In genomic region chr14:45439387-45439786, GRCm38 (mm10) we compare ENCODE assay signal across 24 mouse cellular contexts. TPM values are rescaled to one million over a fixed set of nuclear protein-coding genes. Genes with fewer than 3 reads are reported as not detected.
A peak's percentile ranks its signal among the peaks of the same experiment; 100 is the strongest.
DNase-seq lines count a peak whose midpoint lies in the region; ATAC-seq lines count a peak whose summit lies in the region.
"Had no signal": no experiment of that assay in that cellular context is flagged by ENCODE, and none has a peak within 500 bp of the region (broad histone marks: within the 10 kb centered on the region; RNA-seq: fewer than 3 reads in every experiment).

No protein-coding gene starts in this region.

- H3K4me1 ChIP-seq in kidney, embryonic 16.5 days (ENCODE audit: insufficient read depth, low read length), result peaks cover 26% of the 10 kb centered on the region
- H3K4me1 ChIP-seq in limb, embryonic 11.5 days (ENCODE audit: control insufficient read depth, insufficient read depth, low read length), result peaks cover 27% of the 10 kb centered on the region
- H3K4me1 ChIP-seq in hindbrain, embryonic 16.5 days (ENCODE audit: control insufficient read depth, insufficient read depth, low read depth, low read length), result no peaks in the 10 kb centered on the region
- H3K4me1 ChIP-seq: forebrain, embryonic 13.5 days had no signal

- 74% methylated on average over 9 of the region's 9 CpGs for WGBS in kidney, embryonic 16.5 days
- 54% methylated on average over 9 of the region's 9 CpGs for WGBS in limb, embryonic 11.5 days
- 76% methylated on average over 9 of the region's 9 CpGs for WGBS in hindbrain, embryonic 16.5 days

- no peak overlapping the region for H3K9ac ChIP-seq in kidney, embryonic 16.5 days (replicated peaks; ENCODE audit: low read length)
- H3K9ac ChIP-seq in limb, embryonic 11.5 days (ENCODE audit: low read length), result no peak overlapping the region
- H3K9ac ChIP-seq in hindbrain, embryonic 16.5 days (ENCODE audit: low read depth, low read length), result no peak overlapping the region
- H3K9ac ChIP-seq: forebrain, embryonic 13.5 days; hindbrain, embryonic 13.5 days had no signal

- ATAC-seq in kidney, embryonic 16.5 days (ENCODE audit: low FRiP score, low TSS enrichment), result no peak
- no peak for ATAC-seq in limb, embryonic 11.5 days (ENCODE audit: insufficient number of reproducible peaks, low FRiP score, low TSS enrichment, low read depth)
- ATAC-seq in activated CD4-positive, CD25-positive, alpha-beta regulatory T cell, adult 4 months, result no peak
- ATAC-seq in hindbrain, embryonic 16.5 days, result no peak
- ATAC-seq: forebrain, embryonic 13.5 days; forebrain, embryonic 16.5 days; hindbrain, postnatal 0 days had no signal

- no peaks in the 10 kb centered on the region for H3K27me3 ChIP-seq in kidney, embryonic 16.5 days (ENCODE audit: insufficient read depth, low read length)
- H3K27me3 ChIP-seq in limb, embryonic 11.5 days (ENCODE audit: control insufficient read depth, insufficient read depth, low read length), result no peaks in the 10 kb centered on the region
- H3K27me3 ChIP-seq in hindbrain, embryonic 16.5 days (replicated peaks; ENCODE audit: control insufficient read depth, insufficient read depth, low read length), result no peaks in the 10 kb centered on the region
- H3K27me3 ChIP-seq: forebrain, embryonic 13.5 days; hindbrain, embryonic 13.5 days had no signal

- no peak overlapping the region for H3K4me3 ChIP-seq in kidney, embryonic 16.5 days (ENCODE audit: low read length)
- no peak overlapping the region for H3K4me3 ChIP-seq in limb, embryonic 11.5 days (ENCODE audit: low read depth, low read length)
- no peak overlapping the region for H3K4me3 ChIP-seq in hindbrain, embryonic 16.5 days (ENCODE audit: low read length)
- H3K4me3 ChIP-seq: forebrain, embryonic 10.5 days; forebrain, embryonic 13.5 days; hindbrain, embryonic 10.5 days; hindbrain, embryonic 13.5 days had no signal

- no peaks in the 10 kb centered on the region for H3K9me3 ChIP-seq in kidney, embryonic 16.5 days (ENCODE audit: low read length)
- H3K9me3 ChIP-seq in limb, embryonic 11.5 days (ENCODE audit: control insufficient read depth, low read length), result no peaks in the 10 kb centered on the region
- no peaks in the 10 kb centered on the region for H3K9me3 ChIP-seq in hindbrain, embryonic 16.5 days (ENCODE audit: control insufficient read depth, low read length)
- H3K9me3 ChIP-seq: forebrain, embryonic 10.5 days; forebrain, embryonic 13.5 days; hindbrain, embryonic 10.5 days; hindbrain, embryonic 13.5 days had no signal

- no peak overlapping the region for H3K4me2 ChIP-seq in kidney, embryonic 16.5 days (replicated peaks; ENCODE audit: low read depth, low read length)
- no peak overlapping the region for H3K4me2 ChIP-seq in limb, embryonic 11.5 days (ENCODE audit: low read depth, severe bottlenecking)
- H3K4me2 ChIP-seq in hindbrain, embryonic 16.5 days (ENCODE audit: low read length), result no peak overlapping the region
- H3K4me2 ChIP-seq: forebrain, embryonic 13.5 days; heart, embryonic 11.5 days; hindbrain, embryonic 13.5 days had no signal

- peak overlapping the region; percentile 43; the same call in 1 of the 2 replicates for H3K27ac ChIP-seq in kidney, embryonic 16.5 days (ENCODE audit: low read length)
- peak overlapping the region; percentile 62; the same call in 1 of the 2 replicates for H3K27ac ChIP-seq in limb, embryonic 11.5 days (replicated peaks; ENCODE audit: low read depth, low read length)
- no peak overlapping the region for H3K27ac ChIP-seq in hindbrain, embryonic 16.5 days (ENCODE audit: low read depth, low read length)
- H3K27ac ChIP-seq: forebrain, embryonic 10.5 days; forebrain, embryonic 13.5 days; hindbrain, embryonic 10.5 days; hindbrain, embryonic 13.5 days; hindbrain, postnatal 0 days had no signal

- no peaks in the 10 kb centered on the region for H3K36me3 ChIP-seq in kidney, embryonic 16.5 days (ENCODE audit: insufficient read depth, low read length)
- H3K36me3 ChIP-seq in limb, embryonic 11.5 days (ENCODE audit: control insufficient read depth, insufficient read depth, low read length), result no peaks in the 10 kb centered on the region
- H3K36me3 ChIP-seq in hindbrain, embryonic 16.5 days (ENCODE audit: control insufficient read depth, insufficient read depth, low read length), result no peaks in the 10 kb centered on the region
- H3K36me3 ChIP-seq: forebrain, embryonic 10.5 days; hindbrain, embryonic 10.5 days; hindbrain, embryonic 13.5 days had no signal

- DNase-seq in heart, adult 11 months, result peak; percentile 65
- DNase-seq in heart, postnatal 4 days, result no peak
- DNase-seq in kidney, postnatal 25 days, result no peak
- peak; percentile 54 for DNase-seq in R1 (ENCODE audit: low read depth, low spot score)
- no peak for DNase-seq in limb, embryonic 11.5 days (ENCODE audit: low spot score)
- DNase-seq: adrenal gland, adult 8-10 months; adrenal gland, postnatal 25 days; cerebellum, adult 11-12 months; cerebellum, adult 8-10 months; cerebellum, postnatal 10 days; cerebellum, postnatal 36 days; embryo, embryonic 11 days; gastrocnemius, postnatal 10 days; gastrocnemius, postnatal 36 days had no signal

RNA-seq across cellular contexts. Expression of gene Gnpnat1, which starts 34.7 kb away (rescaled TPM):
- 10 to 100 TPM; 11.3 to 15.5 TPM for total RNA-seq in heart, postnatal 4 days (2021)
- 58.1 and 63.0 TPM in 2 replicates for polyA plus RNA-seq in kidney, embryonic 16.5 days (2015; fragmentation: Nextera tagmentation; extraction: Ambion mirVana)
- polyA plus RNA-seq in limb, embryonic 11.5 days (2014; fragmentation: Nextera tagmentation; extraction: Ambion mirVana), result 54.7 and 58.3 TPM in 2 replicates
- polyA plus RNA-seq in activated CD4-positive, CD25-positive, alpha-beta regulatory T cell, adult 4 months (2017; shearing (Covaris generic)), result 10 to 100 TPM; 57.6 to 71.0 TPM
- polyA plus RNA-seq in hindbrain, embryonic 16.5 days (2015; fragmentation: Nextera tagmentation; extraction: Ambion mirVana), result 28.5 and 30.4 TPM in 2 replicates

Comparison
In these comparisons a context has a peak if more than half of its experiments do, and no peak if none do; other contexts are left out.
1. DNase-seq: peak in heart, adult 11 months (single experiment) and R1 (single experiment); none in heart, postnatal 4 days (single experiment), kidney, postnatal 25 days (0 of 2) and limb, embryonic 11.5 days (single experiment).